24 mouse cellular contexts compared by ENCODE assay signal in genomic region chr6:135085703-135086102, GRCm38 (mm10). TPM values are rescaled to one million over a fixed set of nuclear protein-coding genes. Genes with fewer than 3 reads are reported as not detected.
DNase-seq lines count a peak whose midpoint lies in the region; ATAC-seq and TF ChIP-seq lines count a peak whose summit lies in the region.
"Had no signal": no experiment of that assay in that cellular context is flagged by ENCODE, and none has a peak within 500 bp of the region (broad histone marks: within the 10 kb centered on the region; RNA-seq: fewer than 3 reads in every experiment).

No protein-coding gene starts in this region.

- no peak overlapping the region for H3K4me3 ChIP-seq in intestine, postnatal 0 days (ENCODE audit: low read depth, low read length)
- H3K4me3 ChIP-seq in intestine, embryonic 16.5 days (ENCODE audit: low read length): no peak overlapping the region
- H3K4me3 ChIP-seq: embryonic facial prominence, embryonic 10.5 days; embryonic facial prominence, embryonic 12.5 days; forebrain, embryonic 13.5 days; forebrain, embryonic 15.5 days had no signal

- peak; percentile 48 for DNase-seq in ES-CJ7 (ENCODE audit: low read depth, low spot score)
- peak; percentile 60 for DNase-seq in ZHBTc4 (ENCODE audit: low read depth, low spot score)
- no peak for DNase-seq in left cerebral cortex, postnatal 25 days (ENCODE audit: low spot score in 2 of 2)
- DNase-seq: adrenal gland, adult 2 months; adrenal gland, postnatal 10 days; adrenal gland, postnatal 25 days; B cell, adult 2 months; cerebellum, adult 11-12 months; cerebellum, adult 2 months; cerebellum, adult 9-10 months; cerebellum, postnatal 10 days; cerebellum, postnatal 25 days; forebrain, postnatal 0 days had no signal

- no peak overlapping the region for H3K27ac ChIP-seq in intestine, postnatal 0 days (ENCODE audit: low read depth, low read length)
- H3K27ac ChIP-seq in intestine, embryonic 16.5 days (ENCODE audit: low read length): no peak overlapping the region
- H3K27ac ChIP-seq: embryonic facial prominence, embryonic 10.5 days; embryonic facial prominence, embryonic 12.5 days; forebrain, embryonic 13.5 days; forebrain, embryonic 15.5 days had no signal

- no peak for TF ChIP-seq CTCF in intestine, postnatal 0 days (IDR thresholded peaks at IDR 0.05; ENCODE audit: low read depth)

- 93% methylated on average over 1 of the region's 1 CpGs for WGBS in intestine, postnatal 0 days
- 95% methylated on average over 1 of the region's 1 CpGs for WGBS in intestine, embryonic 16.5 days

- no peak overlapping the region for H3K9ac ChIP-seq in intestine, postnatal 0 days (ENCODE audit: low read depth, low read length)
- no peak overlapping the region for H3K9ac ChIP-seq in intestine, embryonic 16.5 days (ENCODE audit: low read depth, low read length)
- H3K9ac ChIP-seq: embryonic facial prominence, embryonic 12.5 days; forebrain, embryonic 13.5 days; forebrain, embryonic 15.5 days; forebrain, postnatal 0 days had no signal

- intact Hi-C loops in left cerebral cortex, postnatal 25 days (cut with DNase I): loop anchor here (5.0 kb wide), 2 partner anchors 162 to 292 kb away; no protein-coding TSS in a partner anchor

- H3K4me1 ChIP-seq in intestine, postnatal 0 days (replicated peaks; ENCODE audit: control insufficient read depth, insufficient read depth, low read length): no peaks in the 10 kb centered on the region
- H3K4me1 ChIP-seq in intestine, embryonic 16.5 days (ENCODE audit: control insufficient read depth, insufficient read depth, low read length): no peaks in the 10 kb centered on the region

- no peak overlapping the region for H3K4me2 ChIP-seq in intestine, postnatal 0 days (replicated peaks; ENCODE audit: low read depth)
- no peak overlapping the region for H3K4me2 ChIP-seq in intestine, embryonic 16.5 days (ENCODE audit: low read depth, low read length)
- H3K4me2 ChIP-seq: embryonic facial prominence, embryonic 12.5 days; forebrain, embryonic 13.5 days; forebrain, embryonic 15.5 days had no signal

- H3K36me3 ChIP-seq in intestine, postnatal 0 days (ENCODE audit: control insufficient read depth, insufficient read depth): no peaks in the 10 kb centered on the region
- H3K36me3 ChIP-seq in intestine, embryonic 16.5 days (ENCODE audit: control insufficient read depth, insufficient read depth, low read length): no peaks in the 10 kb centered on the region
- H3K36me3 ChIP-seq: embryonic facial prominence, embryonic 10.5 days; embryonic facial prominence, embryonic 12.5 days; forebrain, embryonic 15.5 days had no signal

- H3K27me3 ChIP-seq in intestine, postnatal 0 days (replicated peaks; ENCODE audit: control insufficient read depth, insufficient read depth, low read length): no peaks in the 10 kb centered on the region
- no peaks in the 10 kb centered on the region for H3K27me3 ChIP-seq in intestine, embryonic 16.5 days (replicated peaks; ENCODE audit: control insufficient read depth, insufficient read depth, low read length)
- H3K27me3 ChIP-seq: CH12.LX; embryonic facial prominence, embryonic 12.5 days; forebrain, embryonic 13.5 days; forebrain, embryonic 15.5 days had no signal

- no peaks in the 10 kb centered on the region for H3K9me3 ChIP-seq in intestine, postnatal 0 days (ENCODE audit: control insufficient read depth)
- no peaks in the 10 kb centered on the region for H3K9me3 ChIP-seq in intestine, embryonic 16.5 days (ENCODE audit: control insufficient read depth, low read length)
- H3K9me3 ChIP-seq: embryonic facial prominence, embryonic 10.5 days; embryonic facial prominence, embryonic 12.5 days; forebrain, embryonic 13.5 days; forebrain, embryonic 15.5 days had no signal

- ATAC-seq in intestine, postnatal 0 days: 0 out of 2 replicates have a peak, but pooled peaks have one; percentile 18
- ATAC-seq in intestine, embryonic 16.5 days: no peak
- ATAC-seq: CD4-positive, CD25-positive, alpha-beta regulatory T cell, adult 4 months; forebrain, embryonic 13.5 days; forebrain, embryonic 15.5 days; forebrain, postnatal 0 days had no signal

RNA-seq across cellular contexts. Expression of gene Gprc5a, which starts 20.3 kb away (rescaled TPM):
- 3.3 and 4.2 TPM in 2 replicates for polyA plus RNA-seq in intestine, postnatal 0 days (2015; fragmentation: Nextera tagmentation; extraction: Ambion mirVana)
- polyA plus RNA-seq in intestine, embryonic 16.5 days (2015; fragmentation: Nextera tagmentation; extraction: Ambion mirVana): 8.3 and 10.8 TPM in 2 replicates
- total RNA-seq in left cerebral cortex, postnatal 25 days (2021): under 1 TPM; 0.37 to 0.39 TPM
- total RNA-seq: MEL had no signal

RNA-seq across cellular contexts. Expression of gene Gprc5d, which starts 32.4 kb away (rescaled TPM):
- not detected in 2 replicates for polyA plus RNA-seq in intestine, postnatal 0 days (2015; fragmentation: Nextera tagmentation; extraction: Ambion mirVana)
- polyA plus RNA-seq in intestine, embryonic 16.5 days (2015; fragmentation: Nextera tagmentation; extraction: Ambion mirVana): 0.10 TPM in 2 replicates
- not detected for total RNA-seq in left cerebral cortex, postnatal 25 days (2021)
- total RNA-seq: adrenal gland, adult 2 months; adrenal gland, postnatal 10 days; adrenal gland, postnatal 25 days; CH12.LX; ES-E14; forebrain, postnatal 0 days; MEL had no signal
- polyA plus RNA-seq: adrenal gland, adult 2 months; CD4-positive, CD25-positive, alpha-beta regulatory T cell, adult 4 months; embryonic facial prominence, embryonic 10.5 days; embryonic facial prominence, embryonic 12.5 days; forebrain, embryonic 11.5 days; forebrain, embryonic 13.5 days; forebrain, embryonic 15.5 days had no signal

Comparison
In these comparisons a context has a peak if more than half of its experiments do, and no peak if none do; other contexts are left out.
1. DNase-seq: peak in ES-CJ7 (single experiment) and ZHBTc4 (single experiment); none in left cerebral cortex, postnatal 25 days (0 of 2).